Mouse (Mus musculus) 3134 (cell line): ENCODE measurements around the gene Piezo1.
"Not testable (repeated sequence)": the region's sequence is repeated elsewhere in the genome, so short reads cannot be mapped to it uniquely, and the experiment has no call there.

Source experiments
- DNase-seq: peaks from one replicate; pipeline ENCODE4 v3.0.0-alpha.2; 2011; ENCODE audit warnings: low spot score; ENCODE audit not compliant: insufficient read length; ENCODE audit errors: extremely low read depth

The Piezo1 gene

GRCm38 (mm10) chr8:122551265-122552051 lies at the start of gene Piezo1:
Gene Piezo1, minus strand, starts transcription at chr8:122551329.
- peak; percentile 91 for DNase-seq

- no peak for DNase-seq
These were observed 49.5 kb upstream of the Piezo1 start for GRCm38 (mm10) chr8:122600666-122601065.

- no peak for DNase-seq
These were observed 44.9 kb upstream of the Piezo1 start for GRCm38 (mm10) chr8:122596031-122596430.

GRCm38 (mm10) chr8:122593783-122594507 lies 42.8 kb upstream of the Piezo1 start:
- no peak for DNase-seq

DNA sequence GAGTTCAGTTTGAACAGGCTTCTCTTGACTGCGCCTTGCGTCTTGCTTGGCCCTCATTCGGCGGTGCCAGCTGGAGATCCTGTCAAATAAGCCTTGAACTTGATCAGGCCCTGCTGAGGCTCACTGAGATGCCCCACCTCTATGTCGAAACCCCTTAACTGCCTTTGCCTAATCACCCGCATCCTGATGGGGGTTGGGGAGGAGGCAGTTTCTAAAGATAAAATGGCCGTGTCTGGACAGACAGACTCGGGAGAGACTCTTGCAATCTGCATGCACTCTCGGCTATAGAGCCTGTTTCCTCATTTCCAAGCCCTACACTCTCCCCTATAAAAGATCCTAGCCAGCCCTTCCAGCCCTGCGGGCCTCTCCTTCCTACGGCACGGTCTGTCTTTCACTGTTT lies 42.1 kb upstream of the Piezo1 start:
- DNase-seq, result no peak

DNA sequence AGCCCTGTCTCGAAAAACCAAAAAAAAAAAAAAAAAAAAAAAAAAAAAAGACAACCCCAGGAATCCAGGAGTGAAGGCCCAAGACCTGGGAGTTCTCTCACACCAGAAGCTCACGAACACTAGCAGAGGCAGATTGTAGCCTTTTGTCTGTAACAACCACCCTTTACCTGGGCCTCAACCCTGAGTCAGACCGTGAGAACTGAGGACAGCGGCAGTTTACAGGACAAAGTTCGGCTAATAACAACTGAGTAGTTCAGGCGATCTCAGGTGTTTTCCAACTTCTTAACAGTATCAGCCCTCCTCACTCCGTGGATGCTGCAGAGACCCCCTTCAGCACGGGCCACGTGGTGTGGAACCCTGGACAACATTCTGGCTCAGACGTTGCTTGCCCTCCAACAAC lies 35.6 kb upstream of the Piezo1 start:
- no peak for DNase-seq

- no peak for DNase-seq
These were observed 35.0 kb upstream of the Piezo1 start for GRCm38 (mm10) chr8:122586171-122586570.

DNA sequence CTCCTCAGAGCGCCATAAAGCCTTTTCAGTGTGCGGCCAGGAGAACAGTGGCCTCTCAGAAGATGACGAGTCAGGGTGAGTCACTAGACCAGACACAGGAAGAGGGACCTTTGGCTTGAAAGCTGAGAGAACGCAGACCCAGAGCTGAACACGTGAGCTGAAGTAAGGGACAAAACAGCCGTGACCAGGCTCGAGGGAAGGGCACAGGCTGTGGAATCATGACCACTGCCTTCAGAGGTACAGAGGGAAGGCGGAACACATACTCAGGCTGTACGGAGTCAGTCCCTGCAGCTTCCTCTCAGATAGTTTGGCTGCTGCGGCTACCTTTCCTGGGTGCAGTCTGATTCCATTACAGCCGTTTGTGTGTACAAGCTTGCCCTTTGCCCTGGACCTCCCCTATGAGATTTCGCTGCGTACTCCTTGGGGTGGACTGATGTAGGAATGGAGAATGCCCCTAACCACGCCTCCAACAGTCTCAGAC lies 34.3 kb upstream of the Piezo1 start:
- DNase-seq, result peak; percentile 77

DNA sequence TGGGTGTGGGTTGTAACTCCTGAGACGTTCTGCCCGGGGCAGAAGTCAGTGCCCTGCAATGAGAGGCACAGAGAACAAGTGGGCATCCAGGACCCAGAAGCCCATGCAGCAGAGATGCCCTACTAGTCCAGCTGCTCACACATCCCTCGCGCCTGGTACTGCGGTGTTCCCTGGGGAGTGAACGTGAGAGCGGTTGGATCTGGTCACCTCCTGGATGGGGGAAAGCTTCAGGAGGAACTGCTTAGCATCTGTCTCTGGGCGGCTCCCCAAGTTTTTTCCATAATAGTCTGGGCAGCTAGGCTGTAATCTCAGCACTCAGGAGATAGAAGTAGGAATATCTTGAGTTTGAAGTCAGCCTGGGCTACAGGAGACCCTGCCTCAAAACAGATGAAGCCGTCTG lies 33.9 kb upstream of the Piezo1 start:
- DNase-seq, result no peak

- DNase-seq, result no peak
These were observed 29.8 kb upstream of the Piezo1 start for GRCm38 (mm10) chr8:122580926-122581325.

- no peak for DNase-seq
These were observed 28.1 kb upstream of the Piezo1 start for GRCm38 (mm10) chr8:122579196-122579595.

GRCm38 (mm10) chr8:122577116-122577515 lies 26.0 kb upstream of the Piezo1 start:
- no peak for DNase-seq

DNA sequence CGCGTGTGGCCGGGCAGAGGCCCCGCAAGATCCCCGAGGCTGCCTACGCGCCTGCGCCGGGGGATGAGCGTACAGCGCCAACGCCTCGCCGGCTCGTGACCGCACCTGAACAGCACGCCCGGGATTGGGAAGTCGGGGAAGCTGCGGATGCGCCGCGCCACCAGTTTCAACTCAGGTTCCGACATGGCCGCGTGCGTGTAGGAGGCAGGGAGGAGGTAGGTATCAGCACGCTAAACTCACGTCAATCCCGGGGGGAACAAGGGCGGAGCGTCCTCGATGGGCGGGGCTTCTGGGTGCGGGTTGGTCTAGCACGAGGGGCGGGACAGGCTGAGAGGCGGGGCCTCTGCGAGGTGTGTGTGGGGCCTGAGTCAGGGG lies 25.5 kb upstream of the Piezo1 start, which contains the start of gene Aprt:
Gene Aprt, minus strand, starts transcription at position 262 of the 375 bp plus-strand sequence.
- peak; percentile 95 for DNase-seq

DNA sequence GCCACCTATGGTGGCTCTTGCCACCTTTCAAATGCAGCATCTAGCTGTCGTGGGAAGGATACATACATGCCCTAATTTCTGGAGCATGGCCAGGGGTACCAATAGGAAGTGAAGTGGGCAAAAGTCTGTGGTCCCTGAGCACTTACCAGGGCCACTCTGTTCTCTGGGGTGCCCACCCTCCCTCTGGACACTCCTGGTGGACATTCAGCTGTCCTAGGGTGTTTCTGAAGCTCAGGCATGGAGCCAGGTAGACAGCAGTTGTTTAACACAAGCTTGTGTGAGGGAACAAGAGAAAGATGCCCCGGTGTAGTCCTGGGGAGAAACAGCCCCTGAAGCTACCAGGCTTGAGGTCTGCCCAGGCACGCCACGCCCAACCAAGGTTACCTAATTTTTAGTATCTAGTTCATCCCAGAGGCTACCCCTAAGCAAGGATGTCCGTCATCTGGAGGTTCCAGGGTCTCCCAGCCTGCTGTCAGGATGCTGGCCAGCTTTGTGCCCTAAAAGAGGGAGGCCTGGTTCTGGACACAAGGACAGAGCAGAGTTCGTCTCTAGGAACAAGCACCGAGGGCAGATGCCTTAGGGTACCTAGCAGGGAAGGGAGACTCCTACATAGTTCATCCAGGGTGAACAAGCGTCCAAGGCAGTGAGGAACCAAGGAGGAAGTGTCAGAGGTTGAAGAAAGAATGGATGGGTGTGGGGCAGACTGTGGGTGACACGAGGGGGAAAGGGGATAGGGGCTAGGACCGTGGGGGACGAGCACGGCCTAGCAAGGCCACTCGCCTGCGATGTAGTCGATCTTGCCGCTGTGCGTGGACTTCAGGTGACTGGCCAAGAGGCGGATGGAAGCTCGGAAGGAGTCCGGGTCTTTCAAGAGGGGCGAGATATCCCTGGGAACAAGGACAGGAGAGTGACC lies 24.9 kb upstream of the Piezo1 start:
- DNase-seq, result no peak

GRCm38 (mm10) chr8:122575286-122575685 lies 24.2 kb upstream of the Piezo1 start:
- no peak for DNase-seq

DNA sequence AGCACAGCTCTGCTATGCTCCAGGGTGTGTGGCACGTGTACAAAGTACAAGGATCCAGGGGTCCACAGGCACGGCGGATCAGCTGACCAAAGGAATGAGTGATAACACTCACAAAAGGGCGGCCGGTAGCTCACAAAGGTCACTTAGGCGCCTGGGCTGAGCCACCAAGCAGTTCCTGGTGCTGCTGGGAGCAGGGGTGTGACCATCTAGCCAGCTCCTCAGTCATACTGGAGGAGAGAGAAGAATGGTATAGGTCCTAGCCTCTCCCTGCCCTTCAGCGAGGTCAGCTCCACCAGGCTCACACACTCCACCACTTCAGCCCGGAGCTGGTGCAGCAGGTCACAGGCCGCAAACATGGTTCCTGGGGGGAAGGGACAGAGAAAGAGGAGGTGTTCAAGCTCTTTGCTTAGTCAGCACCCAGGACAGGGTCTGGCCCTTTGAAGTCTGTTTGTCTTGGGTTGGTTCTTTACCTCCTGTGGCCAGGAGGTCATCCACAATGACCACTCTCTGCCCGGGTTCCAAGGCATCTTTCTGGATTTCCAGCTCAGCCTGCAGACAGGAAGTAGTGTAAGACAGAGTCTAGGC lies 23.6 kb upstream of the Piezo1 start:
- DNase-seq, result peak; percentile 55

- no peak for DNase-seq
These were observed 23.1 kb upstream of the Piezo1 start for GRCm38 (mm10) chr8:122574264-122574663.

- no peak for DNase-seq
These were observed 22.4 kb upstream of the Piezo1 start for GRCm38 (mm10) chr8:122573577-122573976.

DNA sequence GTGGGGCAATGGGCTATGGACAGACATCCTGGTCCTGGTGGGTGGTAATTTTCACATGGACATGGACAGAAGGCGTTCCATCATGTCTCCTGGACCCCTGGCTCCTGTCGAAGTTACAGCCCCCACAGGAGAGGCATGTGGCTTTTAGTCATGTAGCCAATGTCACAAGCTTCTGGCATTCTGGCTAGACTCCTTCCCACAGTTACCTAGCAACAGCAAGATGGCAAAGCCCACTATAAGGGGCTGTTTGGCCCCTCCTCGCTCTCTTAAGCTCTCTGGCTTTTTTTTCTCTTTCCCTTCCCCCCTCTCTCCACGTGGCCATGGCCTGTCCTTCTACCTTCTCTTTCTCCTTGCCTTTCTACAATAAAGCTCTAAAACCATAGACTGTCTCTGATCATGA lies 22.0 kb upstream of the Piezo1 start:
- DNase-seq, result not testable (repeated sequence)

GRCm38 (mm10) chr8:122572751-122573150 lies 21.6 kb upstream of the Piezo1 start:
- DNase-seq, result no peak
